Mouse (Mus musculus): ENCODE measurements around the gene Gm44973. TPM values are rescaled to one million over a fixed set of nuclear protein-coding genes. Genes with fewer than 3 reads are reported as not detected.

Gm44973 gene
- polyA plus RNA-seq, 1 experiment from 2014 or later: 1.0 TPM

DNA sequence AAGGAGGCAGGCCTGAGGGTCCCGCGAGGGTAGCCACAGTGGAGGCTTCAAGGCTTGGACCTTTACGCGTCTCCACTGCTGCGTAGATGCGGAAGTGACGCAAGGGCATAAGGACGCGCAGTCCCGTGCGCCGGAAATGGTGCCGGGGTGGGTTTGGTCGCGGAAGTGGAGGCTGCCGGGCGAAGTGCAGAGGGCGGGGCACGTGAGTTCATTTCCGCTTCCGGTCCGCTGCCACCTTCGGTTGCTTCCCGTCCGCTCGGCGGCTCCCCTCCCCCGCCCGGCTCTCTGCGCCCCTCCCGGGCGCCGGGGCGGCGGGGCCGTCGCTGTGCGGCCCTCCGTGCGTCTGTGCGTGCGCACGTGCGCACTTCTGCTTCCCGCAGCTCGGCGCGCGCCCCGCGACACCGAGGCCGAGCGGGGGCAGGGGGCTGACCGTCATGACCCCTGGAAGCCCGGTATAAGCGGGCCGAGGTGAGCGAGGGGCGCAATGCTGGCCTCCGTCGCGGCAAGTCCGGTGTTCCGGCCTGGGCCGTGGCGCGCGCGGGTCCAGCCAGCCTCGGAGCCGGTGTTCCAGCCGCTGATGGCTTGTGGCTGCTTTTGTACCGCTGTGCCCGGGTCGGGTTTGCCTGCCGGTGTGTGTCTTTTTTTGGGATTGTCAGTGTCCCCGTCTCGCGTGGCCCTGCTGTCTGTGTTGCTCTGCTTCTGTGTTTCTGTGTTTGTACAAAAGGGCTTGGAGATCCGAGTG lies 64.9 kb downstream of the Gm44973 start, which contains the start of gene Epn1:
Epn1 (plus strand) TSS at position 226 of the 742 bp plus-strand sequence.
- DNase-seq (ENCODE audit: extremely low spot score, low spot score): peak; percentile 97
- H3K36me3 ChIP-seq (replicated peaks): peaks cover 75% of the 10 kb centered on the region
- peak within 1 kb of the TSS; percentile 98 for H3K4me3 ChIP-seq
- peak within 1 kb of the TSS; percentile 94 for H3K27ac ChIP-seq
- no peaks in the 10 kb centered on the region for H3K9me3 ChIP-seq
- H3K4me1 ChIP-seq: peaks cover 17% of the 10 kb centered on the region
- H3K27me3 ChIP-seq (ENCODE audit: poor library complexity, severe bottlenecking): no peaks in the 10 kb centered on the region
- WGBS: under 1% methylated on average over 81 of the region's 81 CpGs

DNA sequence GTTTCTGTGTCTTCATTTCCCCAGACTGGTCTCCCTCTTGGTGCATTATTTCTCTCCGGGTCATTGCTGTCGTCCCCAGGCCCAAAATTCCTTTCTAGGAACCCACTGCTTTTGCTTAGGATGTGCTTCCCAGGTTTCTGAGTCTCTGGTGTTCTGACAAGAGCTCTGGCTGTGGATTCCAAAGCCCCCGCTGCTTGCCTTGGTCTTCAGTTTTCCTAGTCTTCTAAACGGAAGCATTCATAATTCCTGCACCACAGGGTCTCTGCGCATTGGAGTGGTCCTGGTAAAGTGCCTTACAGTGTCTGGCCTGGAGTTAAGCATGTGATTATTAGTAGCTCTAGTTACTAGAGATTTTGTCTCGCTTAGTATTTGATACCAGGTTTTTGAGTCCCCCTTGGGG lies 65.5 kb downstream of the Gm44973 start:
- peak overlapping the region; percentile 98 for H3K4me3 ChIP-seq
- no peaks in the 10 kb centered on the region for H3K27me3 ChIP-seq (ENCODE audit: poor library complexity, severe bottlenecking)
- 25% methylated on average over 6 of the region's 6 CpGs for WGBS
- no peaks in the 10 kb centered on the region for H3K9me3 ChIP-seq
- DNase-seq (ENCODE audit: extremely low spot score, low spot score): no peak
- H3K36me3 ChIP-seq (replicated peaks): peaks cover 76% of the 10 kb centered on the region
- H3K4me1 ChIP-seq: peaks cover 17% of the 10 kb centered on the region
- H3K27ac ChIP-seq: peak overlapping the region; percentile 94

DNA sequence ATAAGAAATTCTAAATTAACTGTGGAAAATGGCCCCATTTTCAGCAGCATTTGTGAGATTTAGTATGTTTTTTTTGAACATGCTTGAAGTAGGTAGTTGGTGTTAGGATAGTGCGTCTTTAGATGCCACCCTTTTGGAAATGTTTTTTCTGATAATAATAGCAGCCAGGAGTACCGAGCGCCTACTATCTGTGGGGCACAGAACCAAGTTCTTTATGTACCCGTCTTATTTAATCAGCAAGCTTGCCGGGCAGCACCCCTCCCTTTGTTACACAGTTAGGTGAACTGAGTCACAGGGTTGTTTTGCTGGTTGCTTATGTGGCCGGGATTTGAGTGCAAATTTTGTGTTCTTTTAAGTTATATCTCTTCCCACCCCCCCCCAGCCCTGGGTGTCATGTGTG lies 65.9 kb downstream of the Gm44973 start:
- Histone ChIP-seq H3K36me3 (replicated peaks) (peaks cover 77% of the 10 kb centered on the region), H3K4me3 (peak overlapping the region; percentile 98), H3K27me3 (ENCODE audit: poor library complexity, severe bottlenecking) (no peaks in the 10 kb centered on the region), H3K4me1 (peaks cover 17% of the 10 kb centered on the region), H3K9me3 (no peaks in the 10 kb centered on the region), H3K27ac (no peak overlapping the region)
- WGBS: 76% methylated on average over 6 of the region's 6 CpGs
- no peak for DNase-seq (ENCODE audit: extremely low spot score, low spot score)

DNA sequence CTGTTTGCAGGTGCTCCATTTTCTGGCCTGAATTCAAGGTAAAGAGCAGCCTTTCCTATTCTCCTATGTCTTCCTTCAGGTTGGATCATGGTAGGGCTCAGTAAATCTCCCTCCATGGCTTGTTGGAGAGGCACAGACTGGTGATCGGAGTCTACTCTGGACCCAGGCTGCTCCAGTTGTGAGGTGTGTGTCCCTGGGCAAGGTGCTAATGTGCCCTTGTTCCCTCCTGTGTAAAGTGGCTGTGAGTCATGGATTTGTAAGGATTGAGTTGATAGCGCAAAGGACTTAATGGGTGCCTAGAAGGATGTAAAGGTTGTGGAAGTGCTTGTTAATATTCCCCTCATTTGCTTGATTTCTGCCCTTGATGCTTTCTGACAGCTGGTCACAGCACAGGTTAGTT lies 66.6 kb downstream of the Gm44973 start:
- H3K36me3 ChIP-seq (replicated peaks): peaks cover 76% of the 10 kb centered on the region
- H3K27me3 ChIP-seq (ENCODE audit: poor library complexity, severe bottlenecking): no peaks in the 10 kb centered on the region
- H3K27ac ChIP-seq: no peak overlapping the region
- no peak for DNase-seq (ENCODE audit: extremely low spot score, low spot score)
- no peaks in the 10 kb centered on the region for H3K9me3 ChIP-seq
- H3K4me3 ChIP-seq: peak overlapping the region; percentile 98; the same call in 1 of the 2 replicates
- H3K4me1 ChIP-seq: peaks cover 17% of the 10 kb centered on the region
- 97% methylated on average over 2 of the region's 2 CpGs for WGBS

Other genes starting within 250 kb of the Gm44973 start
- not detected in 2 replicates for gene Fam71e2, start 244.2 kb upstream of the Gm44973 start, polyA plus RNA-seq (2016; fragmentation: Nextera tagmentation; extraction: Ambion mirVana)
- gene Il11, start 232.6 kb upstream of the Gm44973 start, polyA plus RNA-seq (2016; fragmentation: Nextera tagmentation; extraction: Ambion mirVana): not detected in 2 replicates
- gene Tmem190, start 232.6 kb upstream of the Gm44973 start, polyA plus RNA-seq (2016; fragmentation: Nextera tagmentation; extraction: Ambion mirVana): 0.34 TPM in 1 of 2 replicates, not detected in the other
- gene Tmem238, start 225.8 kb upstream of the Gm44973 start, polyA plus RNA-seq (2016; fragmentation: Nextera tagmentation; extraction: Ambion mirVana): 3.9 and 4.4 TPM in 2 replicates
- gene Rpl28, start 222.6 kb upstream of the Gm44973 start, polyA plus RNA-seq (2016; fragmentation: Nextera tagmentation; extraction: Ambion mirVana): 374 and 397 TPM in 2 replicates
- gene Ube2s, start 202.9 kb upstream of the Gm44973 start, polyA plus RNA-seq (2016; fragmentation: Nextera tagmentation; extraction: Ambion mirVana): 399 and 408 TPM in 2 replicates
- gene Shisa7, start 170.8 kb upstream of the Gm44973 start, polyA plus RNA-seq (2016; fragmentation: Nextera tagmentation; extraction: Ambion mirVana): 0.47 and 0.79 TPM in 2 replicates
- 2.6 and 2.9 TPM in 2 replicates for gene Isoc2b, start 145.2 kb upstream of the Gm44973 start, polyA plus RNA-seq (2016; fragmentation: Nextera tagmentation; extraction: Ambion mirVana)
- gene Isoc2a, start 138.3 kb upstream of the Gm44973 start, polyA plus RNA-seq (2016; fragmentation: Nextera tagmentation; extraction: Ambion mirVana): 0.73 and 1.0 TPM in 2 replicates
- 0.12 and 0.22 TPM in 2 replicates for gene Gm36210, start 109.0 kb upstream of the Gm44973 start, polyA plus RNA-seq (2016; fragmentation: Nextera tagmentation; extraction: Ambion mirVana)
- gene Zfp628, start 100.3 kb upstream of the Gm44973 start, polyA plus RNA-seq (2016; fragmentation: Nextera tagmentation; extraction: Ambion mirVana): 4.1 and 4.2 TPM in 2 replicates
- 8.1 and 8.3 TPM in 2 replicates for gene Nat14, start 93.5 kb upstream of the Gm44973 start, polyA plus RNA-seq (2016; fragmentation: Nextera tagmentation; extraction: Ambion mirVana)
- 1.2 and 1.3 TPM in 2 replicates for gene Ssc5d, start 89.7 kb upstream of the Gm44973 start, polyA plus RNA-seq (2016; fragmentation: Nextera tagmentation; extraction: Ambion mirVana)
- 0.11 TPM in 1 of 2 replicates, not detected in the other for gene Sbk2, start 51.1 kb upstream of the Gm44973 start, polyA plus RNA-seq (2016; fragmentation: Nextera tagmentation; extraction: Ambion mirVana)
- gene Sbk3, start 44.3 kb upstream of the Gm44973 start, polyA plus RNA-seq (2016; fragmentation: Nextera tagmentation; extraction: Ambion mirVana): 0.10 TPM in 1 of 2 replicates, not detected in the other
- 27.3 and 28.7 TPM in 2 replicates for gene Zfp579, start 19.3 kb upstream of the Gm44973 start, polyA plus RNA-seq (2016; fragmentation: Nextera tagmentation; extraction: Ambion mirVana)
- 8.4 and 9.4 TPM in 2 replicates for gene Zfp524, start 1.1 kb upstream of the Gm44973 start, polyA plus RNA-seq (2016; fragmentation: Nextera tagmentation; extraction: Ambion mirVana)
- gene Fiz1, start 799 bp upstream of the Gm44973 start, polyA plus RNA-seq (2016; fragmentation: Nextera tagmentation; extraction: Ambion mirVana): 54.0 and 54.1 TPM in 2 replicates
- gene Zfp865, start 4.9 kb downstream of the Gm44973 start, polyA plus RNA-seq (2016; fragmentation: Nextera tagmentation; extraction: Ambion mirVana): 5.1 and 5.7 TPM in 2 replicates
- gene Ccdc106, start 5.1 kb downstream of the Gm44973 start, polyA plus RNA-seq (2016; fragmentation: Nextera tagmentation; extraction: Ambion mirVana): 4.7 and 6.6 TPM in 2 replicates
- gene 4632433K11Rik, start 18.6 kb downstream of the Gm44973 start, polyA plus RNA-seq (2016; fragmentation: Nextera tagmentation; extraction: Ambion mirVana): not detected in 2 replicates
- 3.0 and 3.8 TPM in 2 replicates for gene Zfp784, start 22.9 kb downstream of the Gm44973 start, polyA plus RNA-seq (2016; fragmentation: Nextera tagmentation; extraction: Ambion mirVana)
- gene Zfp580, start 36.0 kb downstream of the Gm44973 start, polyA plus RNA-seq (2016; fragmentation: Nextera tagmentation; extraction: Ambion mirVana): 38.0 and 38.8 TPM in 2 replicates
- gene U2af2, start 46.6 kb downstream of the Gm44973 start, polyA plus RNA-seq (2016; fragmentation: Nextera tagmentation; extraction: Ambion mirVana): 181 and 196 TPM in 2 replicates
- 53.5 and 54.6 TPM in 2 replicates for gene Epn1, start 64.7 kb downstream of the Gm44973 start, polyA plus RNA-seq (2016; fragmentation: Nextera tagmentation; extraction: Ambion mirVana)
- not detected in 2 replicates for gene Rfpl4, start 101.5 kb downstream of the Gm44973 start, polyA plus RNA-seq (2016; fragmentation: Nextera tagmentation; extraction: Ambion mirVana)
- 0.24 TPM in 1 of 2 replicates, not detected in the other for gene Rasl2-9, start 110.5 kb downstream of the Gm44973 start, polyA plus RNA-seq (2016; fragmentation: Nextera tagmentation; extraction: Ambion mirVana)
- 0.01 TPM in 1 of 2 replicates, not detected in the other for gene Vmn1r55, start 134.2 kb downstream of the Gm44973 start, polyA plus RNA-seq (2016; fragmentation: Nextera tagmentation; extraction: Ambion mirVana)
- not detected in 2 replicates for gene Vmn1r56, start 181.3 kb downstream of the Gm44973 start, polyA plus RNA-seq (2016; fragmentation: Nextera tagmentation; extraction: Ambion mirVana)
- gene Vmn1r57, start 203.0 kb downstream of the Gm44973 start, polyA plus RNA-seq (2016; fragmentation: Nextera tagmentation; extraction: Ambion mirVana): not detected in 2 replicates

Data from forebrain, embryonic 10.5 days (tissue).